Mouse (Mus musculus) adrenal gland, postnatal 0 days (tissue): Measurements from ENCODE around the gene Maip1. TPM values are rescaled to one million over a fixed set of nuclear protein-coding genes. Genes with fewer than 3 reads are reported as not detected.

ENCODE experiments used
- polyA plus RNA-seq: library from polyadenylated mRNA; unstranded; fragments of >200 nt; fragmentation: Nextera tagmentation; extraction: Ambion mirVana; gene quantifications from 2 replicates; pipeline ENCODE4 v1.2.1, GENCODE M21; 2015

Gene Maip1
- polyA plus RNA-seq, result 19.3 and 21.8 TPM in 2 replicates

GRCm38 (mm10) chr1:57406187-57407151 is at the start of gene Maip1, which contains the start of gene Tyw5:
Gene Maip1 (plus strand): TSS chr1:57406328.
Gene Tyw5 (minus strand): TSS chr1:57407101.

GRCm38 (mm10) chr1:57377376-57378341 is 28.5 kb upstream of the Maip1 start, which contains the start of gene 1700066M21Rik:
Gene 1700066M21Rik (plus strand): TSS chr1:57377620.

Other genes starting within 250 kb of the Maip1 start
- gene 1700066M21Rik, start 28.7 kb upstream of the Maip1 start, polyA plus RNA-seq, result 8.9 and 9.1 TPM in 2 replicates
- gene Tyw5, start 773 bp downstream of the Maip1 start, polyA plus RNA-seq, result 45.8 and 60.5 TPM in 2 replicates